Comparison of ENCODE assay signal across 9 mouse cellular contexts in the genomic region with DNA sequence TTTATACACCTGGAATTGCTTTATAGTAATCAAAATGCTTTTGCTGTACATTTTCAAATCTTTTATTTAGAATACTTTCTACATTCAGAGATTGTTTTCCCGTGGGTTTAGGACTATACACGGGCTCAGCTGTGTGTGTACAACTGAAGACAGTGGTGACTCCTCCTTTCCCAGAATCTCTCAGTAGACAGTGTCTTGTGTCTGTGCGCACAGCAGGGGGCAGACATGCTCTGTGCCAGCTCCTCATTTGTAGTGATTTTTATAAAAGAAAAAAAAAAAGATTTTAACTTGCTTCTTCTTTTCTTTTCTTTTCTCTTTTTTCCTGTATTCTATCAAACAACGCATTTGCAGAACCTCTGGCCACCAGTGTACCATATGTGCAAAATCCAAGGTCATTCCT.
A peak's percentile ranks its signal among the peaks of the same experiment; 100 is the strongest.
DNase-seq lines count a peak whose midpoint lies in the region; ATAC-seq lines count a peak whose summit lies in the region.
"Had no signal": no experiment of that assay in that cellular context is flagged by ENCODE, and none has a peak within 500 bp of the region (broad histone marks: within the 10 kb centered on the region; RNA-seq: fewer than 3 reads in every experiment).

No protein-coding gene starts in this region.

- ATAC-seq in hindbrain, embryonic 13.5 days (ENCODE audit: low FRiP score): no peak
- peak; percentile 73; the same call in 1 of the 2 replicates for ATAC-seq in hindbrain, embryonic 15.5 days (ENCODE audit: low FRiP score, low read depth)
- ATAC-seq in neural tube, embryonic 15.5 days (ENCODE audit: low FRiP score): peak; percentile 69; the same call in 1 of the 2 replicates
- ATAC-seq in erythroid progenitor cell, adult 5-6 weeks (replicated peaks; ENCODE audit: low FRiP score, poor library complexity, severe bottlenecking): no peak

- no peaks in the 10 kb centered on the region for H3K27me3 ChIP-seq in hindbrain, embryonic 10.5 days (ENCODE audit: insufficient read depth, poor library complexity, severe bottlenecking)
- H3K27me3 ChIP-seq in hindbrain, embryonic 13.5 days: no peaks in the 10 kb centered on the region
- no peaks in the 10 kb centered on the region for H3K27me3 ChIP-seq in hindbrain, embryonic 15.5 days
- H3K27me3 ChIP-seq in limb, embryonic 10.5 days (ENCODE audit: low read depth, poor library complexity, severe bottlenecking): no peaks in the 10 kb centered on the region
- H3K27me3 ChIP-seq in neural tube, embryonic 15.5 days (replicated peaks): no peaks in the 10 kb centered on the region
- H3K27me3 ChIP-seq: liver, embryonic 15.5 days had no signal

- no peak overlapping the region for H3K27ac ChIP-seq in hindbrain, embryonic 10.5 days
- H3K27ac ChIP-seq in hindbrain, embryonic 13.5 days: no peak overlapping the region
- no peak overlapping the region for H3K27ac ChIP-seq in hindbrain, embryonic 15.5 days (replicated peaks)
- no peak overlapping the region for H3K27ac ChIP-seq in limb, embryonic 10.5 days
- no peak overlapping the region for H3K27ac ChIP-seq in neural tube, embryonic 15.5 days (replicated peaks)
- H3K27ac ChIP-seq: liver, embryonic 15.5 days had no signal

- peak; percentile 44 for DNase-seq in hindbrain, embryonic 10.5 days (ENCODE audit: low spot score)
- DNase-seq in NIH3T3 (ENCODE audit: low read depth): peak; percentile 69
- peak; percentile 22 for DNase-seq in embryo, embryonic 11.5 days (ENCODE audit: low read depth, low spot score)
- DNase-seq in limb, embryonic 10.5 days (ENCODE audit: low spot score): peak; percentile 42

- H3K36me3 ChIP-seq in hindbrain, embryonic 10.5 days: no peaks in the 10 kb centered on the region
- no peaks in the 10 kb centered on the region for H3K36me3 ChIP-seq in hindbrain, embryonic 13.5 days
- H3K36me3 ChIP-seq in hindbrain, embryonic 15.5 days: no peaks in the 10 kb centered on the region
- H3K36me3 ChIP-seq in limb, embryonic 10.5 days: no peaks in the 10 kb centered on the region
- no peaks in the 10 kb centered on the region for H3K36me3 ChIP-seq in neural tube, embryonic 15.5 days
- H3K36me3 ChIP-seq: liver, embryonic 15.5 days had no signal

- H3K4me3 ChIP-seq in hindbrain, embryonic 10.5 days: no peak overlapping the region
- H3K4me3 ChIP-seq in hindbrain, embryonic 13.5 days: no peak overlapping the region
- H3K4me3 ChIP-seq in hindbrain, embryonic 15.5 days: no peak overlapping the region
- H3K4me3 ChIP-seq in limb, embryonic 10.5 days: no peak overlapping the region
- H3K4me3 ChIP-seq in neural tube, embryonic 15.5 days (replicated peaks): no peak overlapping the region
- H3K4me3 ChIP-seq: liver, embryonic 15.5 days had no signal

- no peaks in the 10 kb centered on the region for H3K9me3 ChIP-seq in hindbrain, embryonic 10.5 days
- no peaks in the 10 kb centered on the region for H3K9me3 ChIP-seq in hindbrain, embryonic 13.5 days
- no peaks in the 10 kb centered on the region for H3K9me3 ChIP-seq in hindbrain, embryonic 15.5 days
- H3K9me3 ChIP-seq in limb, embryonic 10.5 days (replicated peaks): no peaks in the 10 kb centered on the region
- no peaks in the 10 kb centered on the region for H3K9me3 ChIP-seq in neural tube, embryonic 15.5 days (replicated peaks)
- H3K9me3 ChIP-seq: liver, embryonic 15.5 days had no signal

- no peaks in the 10 kb centered on the region for H3K4me1 ChIP-seq in hindbrain, embryonic 10.5 days (replicated peaks)
- H3K4me1 ChIP-seq in hindbrain, embryonic 13.5 days (replicated peaks): no peaks in the 10 kb centered on the region
- H3K4me1 ChIP-seq in hindbrain, embryonic 15.5 days (replicated peaks): no peaks in the 10 kb centered on the region
- H3K4me1 ChIP-seq in limb, embryonic 10.5 days: no peaks in the 10 kb centered on the region
- no peaks in the 10 kb centered on the region for H3K4me1 ChIP-seq in neural tube, embryonic 15.5 days
- H3K4me1 ChIP-seq: liver, embryonic 15.5 days had no signal

- WGBS in hindbrain, embryonic 10.5 days: 55% methylated on average over 4 of the region's 4 CpGs
- 44% methylated on average over 4 of the region's 4 CpGs for WGBS in hindbrain, embryonic 13.5 days
- 48% methylated on average over 4 of the region's 4 CpGs for WGBS in hindbrain, embryonic 15.5 days
- WGBS in limb, embryonic 10.5 days: 64% methylated on average over 4 of the region's 4 CpGs
- WGBS in neural tube, embryonic 15.5 days: 43% methylated on average over 4 of the region's 4 CpGs

- no peak overlapping the region for H3K4me2 ChIP-seq in hindbrain, embryonic 13.5 days
- no peak overlapping the region for H3K4me2 ChIP-seq in hindbrain, embryonic 15.5 days
- H3K4me2 ChIP-seq in neural tube, embryonic 15.5 days: no peak overlapping the region
- H3K4me2 ChIP-seq: liver, embryonic 15.5 days had no signal

- no peak overlapping the region for H3K9ac ChIP-seq in hindbrain, embryonic 13.5 days
- H3K9ac ChIP-seq in hindbrain, embryonic 15.5 days: no peak overlapping the region
- H3K9ac ChIP-seq in neural tube, embryonic 15.5 days (replicated peaks): no peak overlapping the region
- H3K9ac ChIP-seq: liver, embryonic 15.5 days had no signal

Comparison
In these comparisons a context has a peak if more than half of its experiments do, and no peak if none do; other contexts are left out.
1. ATAC-seq: peak in hindbrain, embryonic 15.5 days (single experiment) and neural tube, embryonic 15.5 days (single experiment); none in hindbrain, embryonic 13.5 days (single experiment) and erythroid progenitor cell, adult 5-6 weeks (single experiment).
2. Peak in every context shown above with its lines, with median percentiles within 50 percentile points of each other: DNase-seq.